Mouse (Mus musculus) lung, embryonic 16.5 days (tissue): Measurements from ENCODE around the gene 4921517D22Rik. TPM values are rescaled to one million over a fixed set of nuclear protein-coding genes. Genes with fewer than 3 reads are reported as not detected.

ENCODE experiments used
- ATAC-seq: fragments of 200-750 bp; cut with Nextera tagmentation; 2 replicates; pipeline ENCODE4 v1.8.0; 2017; ENCODE audit warnings: low read depth, mild to moderate bottlenecking, moderate library complexity
- H3K27ac ChIP-seq: fragments of 300-500 bp; sonication (generic); 2 replicates; pipeline ENCODE4 v1.5.1; 2014; ENCODE audit warnings: mild to moderate bottlenecking, control low read depth, low read length
- H3K27me3 ChIP-seq: fragments of 300-500 bp; sonication (generic); 2 replicates; pipeline ENCODE4 v1.6.1; 2014; ENCODE audit warnings: low read depth, low read length, mixed read lengths; ENCODE audit not compliant: control insufficient read depth, insufficient read depth
- H3K36me3 ChIP-seq: fragments of 300-500 bp; sonication (generic); 2 replicates; pipeline ENCODE4 v1.6.1; 2014; ENCODE audit warnings: low read length; ENCODE audit not compliant: control insufficient read depth, insufficient read depth
- H3K4me1 ChIP-seq: fragments of 300-500 bp; sonication (generic); replicated peaks from 2 replicates; pipeline ENCODE4 v1.6.1; 2014; ENCODE audit warnings: low read length, mixed read lengths; ENCODE audit not compliant: control insufficient read depth, insufficient read depth
- H3K4me2 ChIP-seq: fragments of 300-500 bp; sonication (generic); 2 replicates; pipeline ENCODE4 v1.6.1; 2014; ENCODE audit warnings: low read depth, low read length, control low read depth
- H3K4me3 ChIP-seq: fragments of 300-500 bp; sonication (generic); 2 replicates; pipeline ENCODE4 v1.5.1; 2014; ENCODE audit warnings: mild to moderate bottlenecking, low read length, control low read depth
- H3K9ac ChIP-seq: fragments of 300-500 bp; sonication (generic); 2 replicates; pipeline ENCODE4 v1.6.1; 2014; ENCODE audit warnings: low read length, control low read depth
- H3K9me3 ChIP-seq: fragments of 300-500 bp; sonication (generic); 2 replicates; pipeline ENCODE4 v1.6.1; 2016; ENCODE audit warnings: low read length; ENCODE audit not compliant: control insufficient read depth
- WGBS: fragments of 180-500 bp; shearing (Covaris S2); extraction: QIAGEN DNeasy Blood & Tissue Kit; methylation state at CpG from one replicate; pipeline ENCODE4 v1.1.7; 2014; 5-methylcytosine and 5-hydroxymethylcytosine counted together
- polyA plus RNA-seq: library from polyadenylated mRNA; unstranded; fragments of >200 nt; fragmentation: Nextera tagmentation; extraction: Ambion mirVana; gene quantifications from 2 replicates; pipeline ENCODE4 v1.2.1, GENCODE M21; 2015

4921517D22Rik gene
- polyA plus RNA-seq, 1 experiment from 2014 or later, result not detected

DNA sequence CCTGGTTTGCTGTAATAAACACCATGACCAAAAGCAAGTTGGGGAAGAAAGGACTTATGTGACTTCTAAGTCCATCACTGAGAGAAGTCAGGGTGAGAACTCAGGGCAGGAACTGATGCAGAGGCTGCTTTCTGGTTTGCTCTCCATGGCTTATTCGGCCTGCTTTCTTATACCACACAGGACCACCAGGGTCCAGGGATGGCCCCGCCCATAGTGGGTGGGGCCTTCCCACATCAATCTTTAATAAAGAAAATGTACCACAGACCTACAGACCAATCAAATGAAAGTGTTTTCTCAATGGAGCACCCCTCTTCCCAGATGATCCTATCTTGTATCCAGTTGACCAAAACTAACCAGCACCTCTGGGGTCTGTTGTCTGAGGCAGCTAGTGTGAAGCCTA is 22.4 kb downstream of the 4921517D22Rik start:
- no peaks in the 10 kb centered on the region for H3K9me3 ChIP-seq
- ATAC-seq, result no peak
- H3K4me1 ChIP-seq, result peaks cover 15% of the 10 kb centered on the region
- no peak overlapping the region for H3K4me3 ChIP-seq
- no peaks in the 10 kb centered on the region for H3K27me3 ChIP-seq
- H3K27ac ChIP-seq, result no peak overlapping the region
- H3K9ac ChIP-seq, result no peak overlapping the region
- H3K36me3 ChIP-seq, result no peaks in the 10 kb centered on the region
- 81% methylated on average over 2 of the region's 2 CpGs for WGBS
- H3K4me2 ChIP-seq, result no peak overlapping the region

DNA sequence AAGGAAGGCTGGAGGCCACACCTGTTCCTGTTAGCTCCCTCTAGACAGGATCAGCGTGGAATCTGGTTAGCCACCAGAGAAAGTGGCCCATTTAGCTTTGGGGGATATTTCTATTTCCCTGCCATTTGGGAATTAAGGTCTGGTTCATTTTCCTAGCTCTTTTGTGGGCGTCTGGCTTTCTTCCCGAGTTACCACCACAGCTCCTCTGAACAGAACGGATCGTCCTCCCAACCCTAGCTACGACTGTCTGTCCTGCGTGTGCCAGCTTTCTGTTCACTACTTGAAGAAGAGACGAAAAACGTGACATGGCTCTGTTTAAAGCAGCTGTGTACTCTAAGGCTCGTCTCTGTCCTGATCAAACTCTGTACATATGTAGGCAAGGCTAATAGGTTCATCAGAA is 24.0 kb downstream of the 4921517D22Rik start:
- no peak for ATAC-seq
- H3K27ac ChIP-seq, result no peak overlapping the region
- H3K4me1 ChIP-seq, result peaks cover 15% of the 10 kb centered on the region
- H3K9ac ChIP-seq, result no peak overlapping the region
- WGBS, result 90% methylated on average over 10 of the region's 10 CpGs
- H3K36me3 ChIP-seq, result 0 out of 2 replicates have a peak, but pooled peaks cover 3% of the 10 kb centered on the region
- no peaks in the 10 kb centered on the region for H3K27me3 ChIP-seq
- H3K4me2 ChIP-seq, result no peak overlapping the region
- no peak overlapping the region for H3K4me3 ChIP-seq
- H3K9me3 ChIP-seq, result no peaks in the 10 kb centered on the region

DNA sequence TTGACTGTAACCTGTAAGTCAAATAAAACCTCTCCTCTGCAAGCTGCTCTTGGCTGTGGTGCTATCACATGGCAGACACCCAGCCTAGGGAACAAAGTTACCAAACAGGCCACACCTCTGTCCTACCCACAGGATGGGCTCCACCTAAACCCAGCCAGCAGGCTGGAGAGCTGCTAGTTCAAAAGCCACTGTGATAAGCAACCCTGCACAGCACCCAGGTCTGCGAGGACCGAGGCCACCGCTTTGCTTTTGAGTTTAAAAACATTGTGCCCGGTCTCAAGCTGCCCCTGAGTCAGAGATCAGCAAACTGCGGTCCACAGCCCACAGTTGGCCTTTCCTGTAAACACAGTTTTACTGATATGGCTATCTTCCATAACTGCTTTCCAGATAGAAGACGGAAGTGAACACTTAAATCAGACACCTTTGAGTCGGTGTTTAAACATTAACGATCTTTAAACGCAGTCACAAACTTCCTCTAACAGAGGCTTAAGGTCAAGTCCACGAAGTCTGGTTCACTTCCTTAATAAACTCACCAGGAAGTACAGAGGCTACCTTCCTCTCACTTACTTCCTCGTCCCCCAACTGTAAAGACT is 25.3 kb downstream of the 4921517D22Rik start:
- ATAC-seq, result peak; percentile 75
- H3K9me3 ChIP-seq, result no peaks in the 10 kb centered on the region
- peak overlapping the region; percentile 43 for H3K9ac ChIP-seq
- no peak overlapping the region for H3K4me3 ChIP-seq
- H3K27me3 ChIP-seq, result no peaks in the 10 kb centered on the region
- H3K4me1 ChIP-seq, result peaks cover 8% of the 10 kb centered on the region
- 0 out of 2 replicates have a peak overlapping the region, but pooled peaks have one; percentile 27 for H3K4me2 ChIP-seq
- 17% methylated on average over 11 of the region's 11 CpGs for WGBS
- H3K36me3 ChIP-seq, result 0 out of 2 replicates have a peak, but pooled peaks cover 3% of the 10 kb centered on the region
- H3K27ac ChIP-seq, result peak overlapping the region; percentile 88

DNA sequence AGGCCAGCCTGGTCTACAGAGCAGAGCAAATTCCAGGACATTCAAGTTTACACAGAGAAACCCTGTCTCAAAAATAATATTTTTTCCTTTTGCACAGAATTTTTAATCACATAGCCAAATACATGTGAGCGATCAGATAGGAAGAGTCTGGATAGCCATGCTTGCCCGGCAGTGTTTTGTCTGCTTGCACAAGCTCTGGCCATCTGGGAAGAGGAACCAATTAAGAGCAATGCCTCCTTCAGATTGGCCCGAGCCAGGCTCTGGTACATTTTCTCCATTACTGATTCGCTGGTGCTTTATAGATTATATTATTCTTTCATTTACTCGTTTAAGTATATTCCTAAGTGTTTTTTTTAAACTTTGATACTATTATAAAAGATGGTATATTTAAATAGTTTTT is 26.1 kb downstream of the 4921517D22Rik start:
- ATAC-seq, result no peak
- H3K4me1 ChIP-seq, result peaks cover 7% of the 10 kb centered on the region
- no peak overlapping the region for H3K4me3 ChIP-seq
- no peak overlapping the region for H3K9ac ChIP-seq
- no peak overlapping the region for H3K4me2 ChIP-seq
- H3K27me3 ChIP-seq, result no peaks in the 10 kb centered on the region
- no peak overlapping the region for H3K27ac ChIP-seq
- 86% methylated on average over 5 of the region's 5 CpGs for WGBS
- no peaks in the 10 kb centered on the region for H3K9me3 ChIP-seq
- H3K36me3 ChIP-seq, result 0 out of 2 replicates have a peak, but pooled peaks cover 3% of the 10 kb centered on the region

DNA sequence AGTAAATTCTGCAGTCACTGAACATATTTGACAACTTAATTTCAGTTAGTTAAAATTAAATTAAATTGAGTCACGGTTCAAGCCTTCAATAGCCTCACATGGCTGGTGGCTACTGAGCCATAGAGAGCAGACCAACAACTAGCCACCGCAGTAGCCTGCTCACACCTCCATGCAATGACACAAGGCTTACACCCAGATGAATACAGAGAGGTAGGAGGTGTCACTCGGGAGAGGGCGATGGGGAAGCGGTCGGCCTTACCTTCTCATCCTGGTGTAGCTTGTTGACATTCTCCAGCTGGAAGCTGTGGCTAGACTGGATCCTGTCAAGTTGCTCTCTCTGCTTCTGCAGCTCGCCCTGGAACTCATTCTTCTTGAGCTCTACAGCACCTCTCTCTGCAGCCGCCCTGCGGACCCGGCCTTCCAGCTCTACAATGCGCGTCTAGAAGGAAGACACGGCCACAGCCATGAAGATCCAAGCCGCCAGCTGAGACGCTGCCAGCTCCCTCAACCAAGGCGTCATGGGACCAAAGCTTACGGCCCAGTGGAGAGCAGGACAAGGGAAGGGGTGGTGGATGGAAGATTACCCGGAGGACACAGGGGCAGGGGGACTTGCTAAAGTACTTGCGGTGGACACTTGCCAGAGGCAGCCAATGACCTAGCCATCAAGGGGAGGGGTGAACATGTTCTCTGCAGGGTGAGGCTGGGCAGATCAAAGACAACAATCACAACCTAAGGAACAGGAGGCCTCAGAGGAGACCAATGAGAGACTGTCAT is 29.8 kb downstream of the 4921517D22Rik start:
- Histone ChIP-seq H3K27me3 (no peaks in the 10 kb centered on the region), H3K27ac (no peak overlapping the region), H3K4me2 (no peak overlapping the region), H3K36me3 (0 out of 2 replicates have a peak, but pooled peaks cover 3% of the 10 kb centered on the region), H3K9ac (no peak overlapping the region), H3K4me3 (no peak overlapping the region), H3K4me1 (peaks cover 7% of the 10 kb centered on the region), H3K9me3 (no peaks in the 10 kb centered on the region)
- WGBS, result 87% methylated on average over 19 of the region's 19 CpGs
- ATAC-seq, result no peak

DNA sequence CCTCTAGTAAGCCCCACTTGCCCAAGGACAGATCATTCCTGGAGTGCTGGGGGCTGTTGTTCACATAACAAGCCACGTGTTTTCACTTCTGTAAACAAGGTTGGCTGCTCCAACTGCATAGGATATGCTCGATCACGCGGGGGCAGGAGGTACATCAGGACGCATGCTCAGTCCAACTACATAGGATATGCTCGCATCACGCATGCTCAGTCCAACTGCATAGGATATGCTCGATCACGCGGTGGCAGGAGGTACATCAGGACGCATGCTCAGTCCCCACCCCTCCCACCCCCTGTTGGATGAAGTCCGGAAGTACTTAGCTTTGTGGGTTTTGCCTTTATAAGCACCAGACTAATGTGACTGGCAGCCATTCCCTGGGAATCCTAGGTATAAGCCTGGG is 31.9 kb downstream of the 4921517D22Rik start:
- Histone ChIP-seq H3K4me2 (no peak overlapping the region), H3K36me3 (0 out of 2 replicates have a peak, but pooled peaks cover 3% of the 10 kb centered on the region)

DNA sequence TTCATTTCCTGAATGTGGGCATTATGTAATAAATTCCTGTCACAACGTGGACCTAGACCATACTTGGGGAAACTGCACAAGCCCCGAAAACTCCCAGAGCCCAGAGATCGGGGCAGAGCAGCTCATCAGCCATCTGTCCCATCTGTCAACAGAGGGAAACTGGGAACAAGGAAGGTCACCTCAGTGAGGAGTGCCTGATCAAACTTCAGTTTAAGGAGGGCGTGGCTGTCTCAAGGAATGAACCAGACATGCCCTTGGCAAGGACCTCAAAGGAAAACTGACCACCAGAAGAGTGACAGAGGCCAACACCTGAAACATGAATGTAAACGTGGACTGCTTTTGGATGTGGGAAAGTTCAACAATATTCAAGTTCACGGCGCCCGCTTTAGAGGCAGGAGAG is 32.5 kb downstream of the 4921517D22Rik start:
- H3K9ac ChIP-seq, result no peak overlapping the region
- no peak for ATAC-seq
- no peak overlapping the region for H3K27ac ChIP-seq
- 84% methylated on average over 8 of the region's 8 CpGs for WGBS
- 0 out of 2 replicates have a peak, but pooled peaks cover 3% of the 10 kb centered on the region for H3K36me3 ChIP-seq
- no peaks in the 10 kb centered on the region for H3K9me3 ChIP-seq
- no peak overlapping the region for H3K4me3 ChIP-seq
- H3K27me3 ChIP-seq, result no peaks in the 10 kb centered on the region
- H3K4me1 ChIP-seq, result no peaks in the 10 kb centered on the region
- no peak overlapping the region for H3K4me2 ChIP-seq

More for the DNA sequence above, 31.9 kb downstream of the 4921517D22Rik start:
- Histone ChIP-seq H3K4me3 (no peak overlapping the region), H3K27ac (no peak overlapping the region), H3K27me3 (no peaks in the 10 kb centered on the region), H3K9ac (no peak overlapping the region), H3K4me1 (no peaks in the 10 kb centered on the region), H3K9me3 (no peaks in the 10 kb centered on the region)
- WGBS, result 94% methylated on average over 12 of the region's 12 CpGs
- ATAC-seq, result no peak

DNA sequence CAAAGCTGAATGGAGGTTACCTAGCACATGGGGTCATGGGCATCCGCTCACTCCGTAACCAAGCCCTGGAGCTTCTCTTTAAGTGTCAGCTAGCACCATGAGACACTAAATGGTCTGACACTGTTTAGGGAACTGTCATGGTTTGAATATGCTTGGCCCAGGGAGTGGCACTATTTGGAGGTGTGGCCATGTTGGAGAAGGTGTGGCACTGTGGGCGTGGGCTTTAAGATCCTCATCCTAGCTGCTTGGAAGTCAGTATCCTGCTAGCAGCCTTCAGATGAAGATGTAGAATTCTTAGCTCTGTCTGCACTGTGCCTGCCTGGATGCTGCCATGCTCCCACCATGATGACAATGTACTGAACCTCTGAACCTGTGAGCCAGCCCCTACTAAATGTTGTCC is 33.5 kb downstream of the 4921517D22Rik start:
- Histone ChIP-seq H3K27ac (no peak overlapping the region), H3K4me2 (no peak overlapping the region), H3K9ac (no peak overlapping the region), H3K4me1 (no peaks in the 10 kb centered on the region), H3K27me3 (no peaks in the 10 kb centered on the region), H3K4me3 (no peak overlapping the region), H3K36me3 (0 out of 2 replicates have a peak, but pooled peaks cover 3% of the 10 kb centered on the region), H3K9me3 (no peaks in the 10 kb centered on the region)
- 95% methylated on average over 3 of the region's 3 CpGs for WGBS
- no peak for ATAC-seq

DNA sequence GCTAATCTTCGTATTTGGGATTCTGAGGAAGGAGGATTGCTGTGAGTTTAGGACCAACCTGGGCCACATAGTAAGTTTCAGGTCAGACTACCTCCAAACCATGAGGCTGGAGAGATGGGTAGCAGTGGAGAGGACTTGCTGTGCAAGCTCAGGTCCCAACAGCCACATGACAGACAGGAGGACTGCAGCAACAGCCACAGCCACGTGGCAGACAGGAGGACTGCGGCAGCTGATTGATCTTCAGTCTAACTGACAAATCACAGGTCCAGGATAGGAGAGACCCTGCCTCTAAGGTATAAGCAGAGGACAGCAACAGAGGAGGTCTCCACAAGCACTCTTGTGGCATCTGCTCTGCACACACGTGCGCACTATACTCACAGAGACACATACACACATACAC is 36.1 kb downstream of the 4921517D22Rik start:
- H3K4me1 ChIP-seq, result no peaks in the 10 kb centered on the region
- no peak for ATAC-seq
- H3K27ac ChIP-seq, result no peak overlapping the region
- H3K9me3 ChIP-seq, result no peaks in the 10 kb centered on the region
- WGBS, result 88% methylated on average over 5 of the region's 5 CpGs
- H3K4me3 ChIP-seq, result no peak overlapping the region
- no peak overlapping the region for H3K9ac ChIP-seq
- no peaks in the 10 kb centered on the region for H3K36me3 ChIP-seq
- H3K27me3 ChIP-seq, result no peaks in the 10 kb centered on the region
- H3K4me2 ChIP-seq, result no peak overlapping the region
